ENCODE assay signal across 20 mouse cellular contexts in genomic region chr11:88334893-88335292, GRCm38 (mm10). TPM values are rescaled to one million over a fixed set of nuclear protein-coding genes. Genes with fewer than 3 reads are reported as not detected.
DNase-seq lines count a peak whose midpoint lies in the region; ATAC-seq lines count a peak whose summit lies in the region.
"Had no signal": no experiment of that assay in that cellular context is flagged by ENCODE, and none has a peak within 500 bp of the region (broad histone marks: within the 10 kb centered on the region; RNA-seq: fewer than 3 reads in every experiment).

No protein-coding gene starts in this region.

- H3K36me3 ChIP-seq in forebrain, embryonic 15.5 days, result no peaks in the 10 kb centered on the region
- H3K36me3 ChIP-seq in forebrain, embryonic 16.5 days (ENCODE audit: control insufficient read depth, insufficient read depth), result no peaks in the 10 kb centered on the region
- 0 out of 2 replicates have a peak, but pooled peaks cover 5% of the 10 kb centered on the region for H3K36me3 ChIP-seq in lung, embryonic 16.5 days (ENCODE audit: control insufficient read depth, insufficient read depth, low read length)
- no peaks in the 10 kb centered on the region for H3K36me3 ChIP-seq in hindbrain, embryonic 15.5 days
- H3K36me3 ChIP-seq in stomach, embryonic 14.5 days (ENCODE audit: control insufficient read depth, insufficient read depth, low read length), result no peaks in the 10 kb centered on the region
- H3K36me3 ChIP-seq: liver, embryonic 15.5 days had no signal

- H3K27ac ChIP-seq in forebrain, embryonic 15.5 days (replicated peaks), result peak overlapping the region; percentile 21; the same call in 1 of the 2 replicates
- no peak overlapping the region for H3K27ac ChIP-seq in forebrain, embryonic 16.5 days (ENCODE audit: low read length)
- no peak overlapping the region for H3K27ac ChIP-seq in lung, embryonic 16.5 days (ENCODE audit: low read length)
- 0 out of 2 replicates have a peak overlapping the region, but pooled peaks have one; percentile 29 for H3K27ac ChIP-seq in hindbrain, embryonic 15.5 days (replicated peaks)
- no peak overlapping the region for H3K27ac ChIP-seq in stomach, embryonic 14.5 days (ENCODE audit: low read length)
- H3K27ac ChIP-seq: embryonic facial prominence, embryonic 13.5 days; left cerebral cortex, adult 2 months; liver, embryonic 15.5 days had no signal

- H3K4me3 ChIP-seq in forebrain, embryonic 15.5 days, result no peak overlapping the region
- no peak overlapping the region for H3K4me3 ChIP-seq in forebrain, embryonic 16.5 days (replicated peaks; ENCODE audit: low read length)
- H3K4me3 ChIP-seq in lung, embryonic 16.5 days (ENCODE audit: low read length), result no peak overlapping the region
- no peak overlapping the region for H3K4me3 ChIP-seq in hindbrain, embryonic 15.5 days
- no peak overlapping the region for H3K4me3 ChIP-seq in stomach, embryonic 14.5 days (ENCODE audit: low read depth, low read length)
- H3K4me3 ChIP-seq: embryonic facial prominence, embryonic 13.5 days; left cerebral cortex, adult 2 months; liver, embryonic 15.5 days had no signal

- H3K4me1 ChIP-seq in forebrain, embryonic 15.5 days, result peaks cover 22% of the 10 kb centered on the region
- H3K4me1 ChIP-seq in forebrain, embryonic 16.5 days (replicated peaks; ENCODE audit: control insufficient read depth, insufficient read depth, low read length), result peaks cover 16% of the 10 kb centered on the region
- peaks cover 29% of the 10 kb centered on the region for H3K4me1 ChIP-seq in lung, embryonic 16.5 days (replicated peaks; ENCODE audit: control insufficient read depth, insufficient read depth, low read length)
- peaks cover 17% of the 10 kb centered on the region for H3K4me1 ChIP-seq in hindbrain, embryonic 15.5 days (replicated peaks)
- peaks cover 16% of the 10 kb centered on the region; the same call in 1 of the 2 replicates for H3K4me1 ChIP-seq in stomach, embryonic 14.5 days (ENCODE audit: control insufficient read depth, insufficient read depth, low read length)
- H3K4me1 ChIP-seq: liver, embryonic 15.5 days had no signal

- H3K27me3 ChIP-seq in forebrain, embryonic 15.5 days, result no peaks in the 10 kb centered on the region
- no peaks in the 10 kb centered on the region for H3K27me3 ChIP-seq in forebrain, embryonic 16.5 days (replicated peaks; ENCODE audit: control insufficient read depth, insufficient read depth, low read length)
- no peaks in the 10 kb centered on the region for H3K27me3 ChIP-seq in lung, embryonic 16.5 days (ENCODE audit: control insufficient read depth, insufficient read depth, low read depth, low read length)
- no peaks in the 10 kb centered on the region for H3K27me3 ChIP-seq in hindbrain, embryonic 15.5 days
- H3K27me3 ChIP-seq in stomach, embryonic 14.5 days (ENCODE audit: control insufficient read depth, insufficient read depth, low read length), result no peaks in the 10 kb centered on the region
- H3K27me3 ChIP-seq: embryonic facial prominence, embryonic 13.5 days; liver, embryonic 15.5 days had no signal

- ATAC-seq in forebrain, embryonic 15.5 days (replicated peaks), result no peak
- no peak for ATAC-seq in forebrain, embryonic 16.5 days
- 0 out of 2 replicates have a peak, but pooled peaks have one; percentile 21 for ATAC-seq in lung, embryonic 16.5 days (ENCODE audit: low read depth)
- no peak for ATAC-seq in hindbrain, embryonic 15.5 days (ENCODE audit: low FRiP score, low read depth)
- ATAC-seq in stomach, embryonic 14.5 days (ENCODE audit: insufficient number of reproducible peaks, insufficient read depth, low FRiP score, low read depth), result peak; percentile 54; the same call in 1 of the 2 replicates
- ATAC-seq in inflammation-experienced regulatory T-cells, adult 6 months, result no peak

- no peaks in the 10 kb centered on the region for H3K9me3 ChIP-seq in forebrain, embryonic 15.5 days
- no peaks in the 10 kb centered on the region for H3K9me3 ChIP-seq in forebrain, embryonic 16.5 days (ENCODE audit: control insufficient read depth, low read length)
- no peaks in the 10 kb centered on the region for H3K9me3 ChIP-seq in lung, embryonic 16.5 days (ENCODE audit: control insufficient read depth, low read length)
- H3K9me3 ChIP-seq in hindbrain, embryonic 15.5 days, result no peaks in the 10 kb centered on the region
- H3K9me3 ChIP-seq in stomach, embryonic 14.5 days (ENCODE audit: control insufficient read depth, low read depth, low read length), result no peaks in the 10 kb centered on the region
- H3K9me3 ChIP-seq: embryonic facial prominence, embryonic 13.5 days; liver, embryonic 15.5 days had no signal

- DNase-seq in lung, postnatal 10 days, result no peak
- no peak for DNase-seq in thymus, adult 18-20 months
- DNase-seq: adrenal gland, adult 2 months; cerebellum, adult 9-11 months; gastrocnemius, postnatal 25 days; heart, postnatal 10 days; kidney, adult 2 months; kidney, postnatal 25 days; right cerebral cortex, adult 18-20 months; thymus, postnatal 14 days had no signal

- 22% methylated on average over 5 of the region's 5 CpGs for WGBS in forebrain, embryonic 15.5 days
- 29% methylated on average over 5 of the region's 5 CpGs for WGBS in forebrain, embryonic 16.5 days
- WGBS in lung, embryonic 16.5 days, result 36% methylated on average over 5 of the region's 5 CpGs
- 43% methylated on average over 5 of the region's 5 CpGs for WGBS in hindbrain, embryonic 15.5 days
- 45% methylated on average over 5 of the region's 5 CpGs for WGBS in stomach, embryonic 14.5 days

- H3K4me2 ChIP-seq in forebrain, embryonic 15.5 days (replicated peaks), result no peak overlapping the region
- no peak overlapping the region for H3K4me2 ChIP-seq in forebrain, embryonic 16.5 days (ENCODE audit: low read length)
- H3K4me2 ChIP-seq in lung, embryonic 16.5 days (ENCODE audit: low read depth, low read length), result no peak overlapping the region
- no peak overlapping the region for H3K4me2 ChIP-seq in hindbrain, embryonic 15.5 days
- no peak overlapping the region for H3K4me2 ChIP-seq in stomach, embryonic 14.5 days (replicated peaks; ENCODE audit: low read depth, low read length)
- H3K4me2 ChIP-seq: embryonic facial prominence, embryonic 13.5 days; liver, embryonic 15.5 days had no signal

- H3K9ac ChIP-seq in forebrain, embryonic 15.5 days (replicated peaks), result no peak overlapping the region
- H3K9ac ChIP-seq in forebrain, embryonic 16.5 days (replicated peaks; ENCODE audit: low read depth, low read length), result no peak overlapping the region
- no peak overlapping the region for H3K9ac ChIP-seq in lung, embryonic 16.5 days (ENCODE audit: low read length)
- no peak overlapping the region for H3K9ac ChIP-seq in hindbrain, embryonic 15.5 days
- H3K9ac ChIP-seq in stomach, embryonic 14.5 days (replicated peaks; ENCODE audit: low read depth, low read length), result no peak overlapping the region
- H3K9ac ChIP-seq: embryonic facial prominence, embryonic 13.5 days; liver, embryonic 15.5 days had no signal

RNA-seq across cellular contexts. Expression of gene Ccdc182, which starts 41.0 kb away (rescaled TPM):
- 0.23 TPM in 1 of 2 replicates, not detected in the other for polyA plus RNA-seq in forebrain, embryonic 15.5 days (2015; fragmentation: Nextera tagmentation; extraction: Ambion mirVana)
- polyA plus RNA-seq in forebrain, embryonic 16.5 days (2015; fragmentation: Nextera tagmentation; extraction: Ambion mirVana), result not detected in 2 replicates
- not detected in 2 replicates for polyA plus RNA-seq in lung, embryonic 16.5 days (2015; fragmentation: Nextera tagmentation; extraction: Ambion mirVana)
- 0.17 and 0.29 TPM in 2 replicates for polyA plus RNA-seq in hindbrain, embryonic 15.5 days (2015; fragmentation: Nextera tagmentation; extraction: Ambion mirVana)
- not detected in 2 replicates for polyA plus RNA-seq in stomach, embryonic 14.5 days (2014; fragmentation: Nextera tagmentation; extraction: Ambion mirVana)
- not detected for polyA plus RNA-seq in inflammation-experienced regulatory T-cells, adult 6 months (2017; shearing (Covaris generic))
- polyA plus RNA-seq: adrenal gland, adult 2 months; liver, embryonic 15.5 days; small intestine, adult 2 months had no signal

Comparison
In these comparisons a context has a peak if more than half of its experiments do, and no peak if none do; other contexts are left out.
1. H3K27ac ChIP-seq: peak in forebrain, embryonic 15.5 days (single experiment) and hindbrain, embryonic 15.5 days (single experiment); none in forebrain, embryonic 16.5 days (single experiment), lung, embryonic 16.5 days (single experiment) and stomach, embryonic 14.5 days (single experiment).
2. ATAC-seq: peak in lung, embryonic 16.5 days (single experiment) and stomach, embryonic 14.5 days (single experiment); none in forebrain, embryonic 15.5 days (single experiment), forebrain, embryonic 16.5 days (single experiment), hindbrain, embryonic 15.5 days (single experiment) and inflammation-experienced regulatory T-cells, adult 6 months (single experiment).